Mouse (Mus musculus) spleen, adult 2 months (tissue): ENCODE measurements at regions not wholly inside any gene's neighbourhood (a gene's known extent, or its start where the extent isn't known, plus 50 kb on each side); places are given as distances from the start of the nearest gene placed in this dataset.

Experiments used
- DNase-seq, 2 experiments: peaks; one replicate each; pipeline versions ENCODE4 v3.0.0 to v3.0.0-alpha.2; 2012 to 2021; ENCODE audit warnings: low spot score in 2 of 2, low read depth in 1 of 2
- H3K27ac ChIP-seq: fragments of 200-500 bp; 2 replicates; pipeline ENCODE4 v1.5.1; 2012; ENCODE audit warnings: low read length, inconsistent platforms; ENCODE audit not compliant: insufficient read depth
- H3K27me3 ChIP-seq: fragments of 200-500 bp; 2 replicates; pipeline ENCODE4 v1.6.1; 2012; ENCODE audit warnings: mild to moderate bottlenecking, moderate library complexity, low read length, inconsistent platforms; ENCODE audit not compliant: control insufficient read depth, insufficient read depth
- H3K36me3 ChIP-seq: fragments of 200-500 bp; 2 replicates; pipeline ENCODE4 v1.6.1; 2012; ENCODE audit warnings: mild to moderate bottlenecking, low read length, inconsistent platforms; ENCODE audit not compliant: control insufficient read depth, insufficient read depth
- H3K4me1 ChIP-seq: fragments of 200-500 bp; 2 replicates; pipeline ENCODE4 v1.6.1; 2011; ENCODE audit warnings: inconsistent platforms; ENCODE audit not compliant: control insufficient read depth, insufficient read depth, insufficient read length
- H3K4me3 ChIP-seq: fragments of 200-500 bp; 2 replicates; pipeline ENCODE4 v1.5.1; 2011; ENCODE audit warnings: mild to moderate bottlenecking, inconsistent platforms; ENCODE audit not compliant: insufficient read depth, insufficient read length; ENCODE audit errors: extremely low read depth
- CTCF ChIP-seq: fragments of 200-500 bp; IDR thresholded peaks from 2 replicates; pipeline ENCODE4 v1.5.1; 2011; ENCODE audit warnings: mild to moderate bottlenecking, inconsistent platforms; ENCODE audit not compliant: insufficient read depth, insufficient read length, insufficient replicate concordance; ENCODE audit errors: extremely low read depth
- POLR2A ChIP-seq: fragments of 200-500 bp; IDR thresholded peaks from 2 replicates; pipeline ENCODE4 v1.6.1; 2011; ENCODE audit warnings: low read depth, low read length, inconsistent platforms
- WGBS: fragments of 180-500 bp; shearing (Covaris S2); methylation state at CpG from one replicate; pipeline ENCODE4 v1.1.7; 2018; 5-methylcytosine and 5-hydroxymethylcytosine counted together

DNA sequence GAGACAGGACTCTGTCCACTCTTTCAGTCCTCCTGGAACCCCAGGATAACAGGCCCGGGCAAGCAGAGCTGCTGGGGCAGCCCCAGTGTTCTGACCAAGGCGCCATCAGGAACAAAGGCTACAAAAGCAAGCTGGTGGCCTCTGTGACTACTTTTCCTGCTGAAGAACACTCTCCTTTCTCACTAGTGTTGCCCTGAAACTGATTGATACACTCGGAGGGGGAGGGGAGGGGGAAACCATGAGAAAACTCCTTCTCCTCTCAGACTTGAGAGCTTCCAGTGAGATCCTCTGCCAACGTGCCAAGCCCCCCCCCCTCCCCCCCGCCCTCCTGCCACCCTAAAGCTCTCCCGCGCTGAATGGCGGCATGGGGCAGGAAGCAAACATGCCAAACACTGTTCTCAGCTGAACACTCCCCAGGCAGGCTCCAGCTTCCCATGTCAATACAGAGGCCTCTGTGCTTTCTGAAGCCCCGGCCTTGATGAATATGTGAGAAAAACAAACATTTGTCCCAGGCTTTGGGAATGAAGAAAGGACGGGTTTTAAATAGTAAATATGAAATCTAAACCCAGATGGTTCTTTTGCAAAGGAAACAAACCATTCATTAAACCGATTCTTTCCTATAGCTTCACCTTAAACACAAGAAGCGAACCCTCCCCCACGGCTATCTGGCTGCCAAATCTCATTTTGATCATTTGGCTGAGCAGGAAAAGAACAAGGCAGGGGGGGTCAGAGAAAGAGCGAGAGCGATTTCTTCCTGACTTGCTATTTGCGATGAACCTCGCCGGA, 166.3 kb upstream of the Rgma start:
- TF ChIP-seq CTCF: no peak
- TF ChIP-seq POLR2A: no peak
- H3K4me3 ChIP-seq: no peak overlapping the region
- H3K36me3 ChIP-seq: no peaks in the 10 kb centered on the region
- DNase-seq: no peak
- no peaks in the 10 kb centered on the region for H3K4me1 ChIP-seq
- H3K27ac ChIP-seq: no peak overlapping the region
- H3K27me3 ChIP-seq: no peaks in the 10 kb centered on the region
- 46% methylated on average over 18 of the region's 18 CpGs for WGBS

DNA sequence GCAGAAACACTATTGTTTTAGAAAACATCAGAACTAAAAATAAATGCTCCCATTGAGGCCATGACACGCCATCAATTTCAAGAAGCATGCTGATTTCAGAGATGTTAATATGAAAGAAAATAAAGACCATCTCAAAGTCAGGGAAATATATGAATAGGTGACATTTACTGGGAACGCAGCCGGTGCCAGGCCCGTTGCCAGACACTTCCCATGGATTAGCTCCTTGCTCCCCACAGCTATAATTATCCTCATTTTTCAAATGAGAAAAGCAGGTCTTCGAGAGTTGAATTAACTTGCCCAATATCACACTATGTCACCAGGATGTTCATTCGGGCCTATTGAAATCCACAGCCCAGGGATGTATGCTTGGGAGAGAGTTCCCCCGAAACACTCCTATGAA, 165.2 kb upstream of the Rgma start:
- Histone ChIP-seq H3K27ac (no peak overlapping the region), H3K36me3 (no peaks in the 10 kb centered on the region), H3K27me3 (no peaks in the 10 kb centered on the region), H3K4me1 (no peaks in the 10 kb centered on the region), H3K4me3 (no peak overlapping the region)
- DNase-seq: no peak
- TF ChIP-seq POLR2A (no peak), CTCF (no peak)
- 90% methylated on average over 7 of the region's 7 CpGs for WGBS

DNA sequence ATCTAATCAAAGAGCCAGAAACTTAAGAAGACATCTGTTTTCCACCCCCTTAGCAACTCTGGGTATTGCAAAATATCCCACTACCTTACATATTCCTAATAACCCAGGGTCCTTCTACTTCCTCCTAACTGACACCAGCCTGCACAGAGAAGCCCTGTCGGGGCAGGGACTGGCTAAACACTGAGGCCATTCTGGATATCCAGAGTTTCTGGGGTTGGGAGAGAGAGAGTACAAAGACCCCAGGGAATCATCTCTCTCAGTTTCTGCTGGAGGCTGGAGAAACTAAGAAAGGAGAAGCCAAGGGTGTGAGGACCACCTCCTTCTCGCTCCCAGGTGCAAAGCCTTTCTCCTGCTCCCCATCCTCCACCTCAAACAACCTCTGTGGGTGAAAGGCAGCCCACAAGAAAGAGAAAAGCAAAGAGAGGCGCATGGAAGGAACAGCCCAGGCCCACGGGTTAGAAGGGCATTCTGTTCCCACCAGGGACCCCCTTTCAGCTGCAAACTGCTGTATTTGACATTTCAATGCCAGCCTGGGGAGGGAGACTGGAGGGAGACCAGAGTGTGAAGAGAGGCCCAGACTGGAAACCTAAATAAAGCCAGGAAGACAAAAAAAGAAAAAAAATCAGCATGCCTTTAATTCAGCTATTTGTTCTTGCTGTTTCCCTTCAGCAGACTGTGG, 152.9 kb upstream of the Rgma start:
- Histone ChIP-seq H3K27me3 (no peaks in the 10 kb centered on the region), H3K4me3 (no peak overlapping the region), H3K27ac (no peak overlapping the region), H3K36me3 (no peaks in the 10 kb centered on the region), H3K4me1 (no peaks in the 10 kb centered on the region)
- no peak for TF ChIP-seq POLR2A
- no peak for TF ChIP-seq CTCF
- WGBS: 25% methylated on average over 4 of the region's 4 CpGs
- DNase-seq: no peak

DNA sequence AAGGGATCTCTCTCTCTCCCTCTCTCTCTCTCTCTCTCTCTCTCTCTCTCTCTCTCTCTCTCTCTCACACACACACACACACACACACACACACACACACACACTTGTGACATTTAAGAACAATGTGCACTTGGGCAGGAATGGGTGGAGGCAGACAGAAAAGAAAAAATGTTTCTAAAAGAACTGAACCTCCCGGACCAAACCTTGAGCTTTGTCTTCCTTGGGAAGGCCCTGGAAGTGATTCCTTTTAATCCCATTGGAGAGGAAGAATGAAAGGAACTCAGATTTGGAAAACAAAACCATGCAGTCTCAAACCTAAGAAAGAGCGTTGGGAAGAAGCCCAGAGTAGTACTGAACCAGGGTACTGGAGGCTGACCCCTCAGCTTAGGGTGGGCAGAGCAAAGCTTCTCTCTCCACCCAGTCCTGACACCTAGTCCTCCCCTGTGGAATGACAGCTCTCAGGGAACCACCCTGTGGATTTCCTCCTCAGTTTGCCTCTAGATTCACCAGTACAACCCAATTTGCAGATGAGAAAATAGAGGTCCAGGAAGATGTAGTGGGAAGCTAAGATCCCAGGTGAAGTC, 152.3 kb upstream of the Rgma start:
- Histone ChIP-seq H3K4me1 (no peaks in the 10 kb centered on the region), H3K27me3 (no peaks in the 10 kb centered on the region), H3K27ac (no peak overlapping the region), H3K4me3 (no peak overlapping the region), H3K36me3 (no peaks in the 10 kb centered on the region)
- WGBS: 56% methylated on average over 2 of the region's 2 CpGs
- no peak for DNase-seq
- TF ChIP-seq CTCF (no peak), POLR2A (no peak)

DNA sequence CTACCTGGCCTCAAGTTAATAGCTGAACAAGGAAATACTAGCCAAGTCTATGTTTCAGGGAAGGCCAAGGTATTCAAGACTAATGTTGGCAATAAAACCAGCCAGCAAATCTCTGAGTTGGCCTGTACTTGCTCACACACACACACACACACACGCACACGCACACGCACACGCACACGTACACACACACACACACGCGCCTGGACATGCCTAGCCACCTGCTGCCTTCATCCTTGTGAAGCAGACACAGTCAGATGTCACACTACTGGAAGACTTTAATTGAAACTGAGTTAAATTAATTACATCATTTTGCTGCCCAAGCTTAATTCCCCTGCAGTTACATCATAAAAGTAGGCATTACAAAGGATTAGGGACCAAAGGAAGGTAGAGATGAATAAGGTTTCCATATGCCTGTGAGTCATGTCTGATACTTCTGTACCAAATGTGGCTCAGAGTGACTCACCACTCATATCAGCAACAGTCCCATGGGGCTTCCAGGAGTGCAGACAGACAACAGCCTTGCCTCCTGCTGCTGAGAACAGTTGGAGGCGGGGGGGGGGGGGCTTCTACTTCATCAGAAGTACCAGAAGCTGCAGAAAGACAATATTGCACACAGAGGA, 141.7 kb upstream of the Rgma start:
- Histone ChIP-seq H3K36me3 (no peaks in the 10 kb centered on the region), H3K27me3 (no peaks in the 10 kb centered on the region), H3K27ac (no peak overlapping the region), H3K4me1 (no peaks in the 10 kb centered on the region), H3K4me3 (no peak overlapping the region)
- no peak for DNase-seq
- 92% methylated on average over 8 of the region's 8 CpGs for WGBS
- no peak for TF ChIP-seq POLR2A
- TF ChIP-seq CTCF: no peak

DNA sequence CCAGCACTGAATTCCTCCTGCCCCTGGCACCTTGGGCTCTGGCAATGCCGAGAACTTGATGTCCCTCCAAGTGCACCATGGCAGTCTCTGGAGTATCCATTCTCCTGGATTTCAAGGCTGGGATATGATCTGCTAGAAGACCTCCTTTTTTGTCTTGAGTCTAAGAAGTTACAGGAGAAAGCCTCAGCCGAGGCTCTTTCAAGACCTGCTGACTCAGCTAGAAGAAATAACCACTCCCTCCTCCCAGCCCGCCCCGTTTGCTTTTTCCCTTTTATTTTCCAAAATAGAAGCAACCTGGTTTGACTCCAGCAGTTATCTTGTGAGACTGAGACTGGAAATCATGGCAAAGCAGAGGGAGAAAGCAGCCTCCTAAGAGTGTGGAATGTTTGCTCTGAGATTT, 136.8 kb upstream of the Rgma start:
- Histone ChIP-seq H3K36me3 (no peaks in the 10 kb centered on the region), H3K4me3 (no peak overlapping the region), H3K27ac (no peak overlapping the region), H3K4me1 (no peaks in the 10 kb centered on the region), H3K27me3 (no peaks in the 10 kb centered on the region)
- 47% methylated on average over 4 of the region's 4 CpGs for WGBS
- TF ChIP-seq CTCF: no peak
- no peak for TF ChIP-seq POLR2A
- no peak for DNase-seq
